Mouse (Mus musculus): Measurements from ENCODE around the gene Kirrel3.

The Kirrel3 gene

GRCm38 (mm10) chr9:34695646-34696045 is 210.0 kb downstream of the Kirrel3 start:
- no peak for DNase-seq (ENCODE audit: low spot score)

- DNase-seq (ENCODE audit: low spot score): no peak
These were observed 218.0 kb downstream of the Kirrel3 start for GRCm38 (mm10) chr9:34703547-34704300.

- DNase-seq (ENCODE audit: low spot score): no peak
These were observed 218.7 kb downstream of the Kirrel3 start for GRCm38 (mm10) chr9:34704357-34704756.

GRCm38 (mm10) chr9:34706350-34706873 is 220.7 kb downstream of the Kirrel3 start:
- no peak for DNase-seq (ENCODE audit: low spot score)

- no peak for DNase-seq (ENCODE audit: low spot score)
These were observed 223.0 kb downstream of the Kirrel3 start for GRCm38 (mm10) chr9:34708691-34709090.

GRCm38 (mm10) chr9:34711996-34712395 is 226.3 kb downstream of the Kirrel3 start:
- no peak for DNase-seq (ENCODE audit: low spot score)

GRCm38 (mm10) chr9:34712996-34713395 is 227.3 kb downstream of the Kirrel3 start:
- DNase-seq (ENCODE audit: low spot score): no peak

GRCm38 (mm10) chr9:34713462-34713926 is 227.8 kb downstream of the Kirrel3 start:
- no peak for DNase-seq (ENCODE audit: low spot score)

GRCm38 (mm10) chr9:34714996-34715619 is 229.4 kb downstream of the Kirrel3 start:
- no peak for DNase-seq (ENCODE audit: low spot score)

GRCm38 (mm10) chr9:34716476-34716875 is 230.8 kb downstream of the Kirrel3 start:
- no peak for DNase-seq (ENCODE audit: low spot score)

GRCm38 (mm10) chr9:34721478-34722197 is 235.9 kb downstream of the Kirrel3 start:
- DNase-seq (ENCODE audit: low spot score): no peak

GRCm38 (mm10) chr9:34722198-34722550 is 236.5 kb downstream of the Kirrel3 start:
- no peak for DNase-seq (ENCODE audit: low spot score)

GRCm38 (mm10) chr9:34732507-34732906 is 246.8 kb downstream of the Kirrel3 start:
- DNase-seq (ENCODE audit: low spot score): no peak

- no peak for DNase-seq (ENCODE audit: low spot score)
These were observed 247.9 kb downstream of the Kirrel3 start for GRCm38 (mm10) chr9:34733579-34733978.

GRCm38 (mm10) chr9:34734991-34735390 is 249.3 kb downstream of the Kirrel3 start:
- DNase-seq (ENCODE audit: low spot score): no peak

GRCm38 (mm10) chr9:34739431-34739830 is 253.7 kb downstream of the Kirrel3 start:
- no peak for DNase-seq (ENCODE audit: low spot score)

GRCm38 (mm10) chr9:34740814-34741213 is 255.1 kb downstream of the Kirrel3 start:
- DNase-seq (ENCODE audit: low spot score): no peak

- no peak for DNase-seq (ENCODE audit: low spot score)
These were observed 262.3 kb downstream of the Kirrel3 start for GRCm38 (mm10) chr9:34748003-34748402.

- DNase-seq (ENCODE audit: low spot score): no peak
These were observed 263.5 kb downstream of the Kirrel3 start for GRCm38 (mm10) chr9:34749161-34749560.

- DNase-seq (ENCODE audit: low spot score): no peak
These were observed 264.2 kb downstream of the Kirrel3 start for GRCm38 (mm10) chr9:34749877-34750276.

GRCm38 (mm10) chr9:34750887-34751286 is 265.2 kb downstream of the Kirrel3 start:
- no peak for DNase-seq (ENCODE audit: low spot score)

- DNase-seq (ENCODE audit: low spot score): no peak
These were observed 266.5 kb downstream of the Kirrel3 start for GRCm38 (mm10) chr9:34752076-34752800.
